Mouse (Mus musculus): ENCODE measurements at regions not wholly inside any gene's neighbourhood (a gene's known extent, or its start where the extent isn't known, plus 50 kb on each side); places are given as distances from the start of the nearest gene placed in this dataset.

GRCm38 (mm10) chr3:119524510-119525123 is 259.6 kb downstream of the Ptbp2 start:
- H3K27me3 ChIP-seq (ENCODE audit: insufficient read depth, low read length), result no peaks in the 10 kb centered on the region
- no peak overlapping the region for H3K4me3 ChIP-seq (replicated peaks; ENCODE audit: low read length)
- TF ChIP-seq CTCF (conservative IDR thresholded peaks at IDR 0.05; ENCODE audit: low read length) (no peak), POU5F1 (IDR thresholded peaks at IDR 0.05; ENCODE audit: borderline replicate concordance, low read length) (no peak), NANOG (IDR thresholded peaks at IDR 0.05; ENCODE audit: borderline replicate concordance, low read length) (no peak)

DNA sequence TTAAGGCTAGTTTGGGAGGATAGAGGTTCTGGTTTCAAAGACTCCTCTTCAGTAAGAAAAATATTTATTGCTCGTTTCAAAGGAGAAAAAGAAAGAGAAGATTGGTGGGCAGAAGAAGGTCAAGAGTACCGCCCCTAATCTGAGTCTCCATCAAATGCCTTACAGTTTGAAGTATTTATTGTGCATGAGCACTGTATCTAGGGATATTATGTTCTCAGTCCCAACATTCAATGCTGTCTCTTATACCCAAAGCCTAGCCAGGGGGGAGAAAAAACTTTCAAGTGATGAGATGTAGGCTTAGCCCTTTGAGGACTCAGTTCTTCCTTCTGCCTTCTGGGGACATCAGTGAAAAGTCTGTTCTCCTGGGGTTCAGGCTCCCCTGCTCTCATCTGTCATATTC is 271.7 kb downstream of the Ptbp2 start:
- no peaks in the 10 kb centered on the region for H3K4me1 ChIP-seq (replicated peaks; ENCODE audit: low read depth, low read length)
- no peaks in the 10 kb centered on the region for H3K9me3 ChIP-seq (ENCODE audit: low read length)
- H3K27me3 ChIP-seq (ENCODE audit: insufficient read depth, low read length), result no peaks in the 10 kb centered on the region
- H3K4me3 ChIP-seq (replicated peaks; ENCODE audit: low read length), result no peak overlapping the region
- no peaks in the 10 kb centered on the region for H3K36me3 ChIP-seq (ENCODE audit: insufficient read depth, low read length)
- no peak for TF ChIP-seq CTCF (conservative IDR thresholded peaks at IDR 0.05; ENCODE audit: low read length)

More at GRCm38 (mm10) chr3:119524510-119525123, 259.6 kb downstream of the Ptbp2 start:
- H3K4me1 ChIP-seq (replicated peaks; ENCODE audit: low read depth, low read length), result no peaks in the 10 kb centered on the region
- H3K9me3 ChIP-seq (ENCODE audit: low read length), result no peaks in the 10 kb centered on the region
- no peaks in the 10 kb centered on the region for H3K36me3 ChIP-seq (ENCODE audit: insufficient read depth, low read length)

GRCm38 (mm10) chr3:119509132-119509531 is 275.1 kb downstream of the Ptbp2 start:
- H3K27me3 ChIP-seq (ENCODE audit: insufficient read depth, low read length), result no peaks in the 10 kb centered on the region
- H3K4me3 ChIP-seq (replicated peaks; ENCODE audit: low read length), result no peak overlapping the region
- no peaks in the 10 kb centered on the region for H3K4me1 ChIP-seq (replicated peaks; ENCODE audit: low read depth, low read length)
- H3K9me3 ChIP-seq (ENCODE audit: low read length), result no peaks in the 10 kb centered on the region
- TF ChIP-seq NANOG (IDR thresholded peaks at IDR 0.05; ENCODE audit: borderline replicate concordance, low read length), result no peak
- no peak for TF ChIP-seq CTCF (conservative IDR thresholded peaks at IDR 0.05; ENCODE audit: low read length)
- no peak for TF ChIP-seq POU5F1 (IDR thresholded peaks at IDR 0.05; ENCODE audit: borderline replicate concordance, low read length)
- no peaks in the 10 kb centered on the region for H3K36me3 ChIP-seq (ENCODE audit: insufficient read depth, low read length)

DNA sequence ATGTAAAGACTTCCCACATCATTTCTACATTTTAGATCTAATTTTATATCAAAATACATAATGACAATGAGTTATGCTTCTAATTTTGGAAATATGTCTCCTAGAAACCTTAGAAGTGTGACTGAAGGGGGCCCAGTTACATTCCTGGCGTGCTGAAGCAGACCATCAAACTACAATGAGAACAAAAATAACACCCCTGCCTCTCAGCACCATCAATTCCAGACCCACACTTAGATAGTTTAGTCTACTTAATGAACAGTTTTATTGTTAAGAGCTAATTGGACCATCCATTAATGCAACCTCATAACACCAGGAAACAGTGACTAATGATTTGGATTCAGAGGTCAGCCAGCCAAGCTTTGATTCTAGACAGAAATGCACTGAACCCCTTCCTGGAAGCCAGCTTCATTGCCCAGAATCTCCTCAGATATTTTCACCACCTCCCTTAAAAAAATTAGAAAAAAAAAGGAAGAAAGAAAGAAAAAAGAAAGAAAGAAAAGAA is 280.7 kb downstream of the Ptbp2 start:
- Histone ChIP-seq H3K4me1 (replicated peaks; ENCODE audit: low read depth, low read length) (no peaks in the 10 kb centered on the region), H3K9me3 (ENCODE audit: low read length) (no peaks in the 10 kb centered on the region), H3K36me3 (ENCODE audit: insufficient read depth, low read length) (no peaks in the 10 kb centered on the region), H3K27me3 (ENCODE audit: insufficient read depth, low read length) (no peaks in the 10 kb centered on the region), H3K4me3 (replicated peaks; ENCODE audit: low read length) (no peak overlapping the region)
- no peak for TF ChIP-seq CTCF (conservative IDR thresholded peaks at IDR 0.05; ENCODE audit: low read length)

DNA sequence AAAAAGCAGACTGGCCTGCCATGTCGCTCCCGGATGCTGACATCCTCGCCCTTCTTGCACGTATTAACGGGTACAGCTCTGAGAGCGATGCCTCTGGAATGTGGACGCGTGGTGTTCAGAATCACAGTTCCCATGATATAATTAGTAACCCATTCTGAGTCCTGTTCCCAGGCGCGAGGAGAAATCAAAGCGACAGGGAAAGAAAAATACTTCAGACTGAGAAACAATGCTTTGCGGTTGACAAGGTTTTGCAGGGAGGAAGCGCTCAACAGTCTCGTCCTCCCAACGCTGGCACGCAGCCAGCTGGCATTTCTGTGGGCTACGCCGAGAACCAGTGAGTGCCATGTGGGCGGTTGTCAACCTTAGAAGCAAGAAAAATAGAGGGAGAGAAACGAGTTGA is 285.6 kb downstream of the Ptbp2 start:
- H3K27me3 ChIP-seq (ENCODE audit: insufficient read depth, low read length), result no peaks in the 10 kb centered on the region
- H3K4me3 ChIP-seq (replicated peaks; ENCODE audit: low read length), result no peak overlapping the region
- H3K9me3 ChIP-seq (ENCODE audit: low read length), result no peaks in the 10 kb centered on the region
- H3K4me1 ChIP-seq (replicated peaks; ENCODE audit: low read depth, low read length), result no peaks in the 10 kb centered on the region
- TF ChIP-seq NANOG (IDR thresholded peaks at IDR 0.05; ENCODE audit: borderline replicate concordance, low read length) (no peak), CTCF (conservative IDR thresholded peaks at IDR 0.05; ENCODE audit: low read length) (no peak), POU5F1 (IDR thresholded peaks at IDR 0.05; ENCODE audit: borderline replicate concordance, low read length) (no peak)
- H3K36me3 ChIP-seq (ENCODE audit: insufficient read depth, low read length), result no peaks in the 10 kb centered on the region

GRCm38 (mm10) chr3:119497880-119498279 is 286.4 kb downstream of the Ptbp2 start:
- Histone ChIP-seq H3K36me3 (ENCODE audit: insufficient read depth, low read length) (no peaks in the 10 kb centered on the region), H3K27me3 (ENCODE audit: insufficient read depth, low read length) (no peaks in the 10 kb centered on the region), H3K9me3 (ENCODE audit: low read length) (no peaks in the 10 kb centered on the region), H3K4me3 (replicated peaks; ENCODE audit: low read length) (no peak overlapping the region), H3K4me1 (replicated peaks; ENCODE audit: low read depth, low read length) (no peaks in the 10 kb centered on the region)
- TF ChIP-seq CTCF (conservative IDR thresholded peaks at IDR 0.05; ENCODE audit: low read length) (no peak), POU5F1 (IDR thresholded peaks at IDR 0.05; ENCODE audit: borderline replicate concordance, low read length) (no peak), NANOG (IDR thresholded peaks at IDR 0.05; ENCODE audit: borderline replicate concordance, low read length) (no peak)

DNA sequence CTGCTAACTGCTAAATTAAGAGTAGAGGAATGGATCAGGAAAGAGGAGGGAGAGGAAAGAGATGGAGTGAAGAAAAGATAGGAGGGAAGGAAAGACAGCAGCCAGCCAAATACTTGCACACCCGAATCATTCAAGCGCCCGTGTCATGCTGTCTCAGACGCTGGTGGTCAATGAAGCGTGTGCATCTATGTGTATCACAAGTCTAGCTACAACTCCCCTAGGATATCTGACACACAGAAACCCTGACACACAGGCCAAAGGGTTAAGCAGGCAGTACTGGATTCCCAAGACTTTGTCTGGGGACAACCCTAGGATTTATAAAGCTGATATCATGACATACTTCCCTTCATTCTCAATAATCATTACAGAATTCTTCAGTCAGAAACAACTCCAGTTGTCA is 289.7 kb downstream of the Ptbp2 start:
- H3K9me3 ChIP-seq (ENCODE audit: low read length), result no peaks in the 10 kb centered on the region
- TF ChIP-seq CTCF (conservative IDR thresholded peaks at IDR 0.05; ENCODE audit: low read length), result no peak
- no peak for TF ChIP-seq POU5F1 (IDR thresholded peaks at IDR 0.05; ENCODE audit: borderline replicate concordance, low read length)
- no peak for TF ChIP-seq NANOG (IDR thresholded peaks at IDR 0.05; ENCODE audit: borderline replicate concordance, low read length)
- H3K4me3 ChIP-seq (replicated peaks; ENCODE audit: low read length), result no peak overlapping the region
- H3K36me3 ChIP-seq (ENCODE audit: insufficient read depth, low read length), result no peaks in the 10 kb centered on the region
- H3K4me1 ChIP-seq (replicated peaks; ENCODE audit: low read depth, low read length), result no peaks in the 10 kb centered on the region
- H3K27me3 ChIP-seq (ENCODE audit: insufficient read depth, low read length), result no peaks in the 10 kb centered on the region

DNA sequence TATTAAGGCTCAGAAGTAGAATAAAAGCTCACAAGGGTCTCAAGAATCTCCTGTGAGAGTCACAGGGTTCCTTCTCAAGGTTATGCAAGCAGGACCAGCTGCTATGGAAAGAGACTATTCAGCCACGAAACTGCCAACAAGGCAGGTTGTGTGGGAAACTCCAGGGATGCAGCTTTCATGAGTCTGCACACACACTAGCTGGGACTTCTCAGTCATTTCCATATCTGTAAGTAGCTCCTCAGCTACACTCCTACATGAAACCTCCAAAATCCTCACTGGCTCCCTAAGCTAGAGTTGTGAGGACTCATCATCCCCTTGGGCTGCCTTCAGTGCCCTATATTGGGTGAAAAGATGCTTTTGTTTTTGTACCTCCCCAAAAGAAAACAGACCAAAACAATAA is 291.6 kb downstream of the Ptbp2 start:
- Histone ChIP-seq H3K4me3 (replicated peaks; ENCODE audit: low read length) (no peak overlapping the region), H3K27me3 (ENCODE audit: insufficient read depth, low read length) (no peaks in the 10 kb centered on the region), H3K9me3 (ENCODE audit: low read length) (no peaks in the 10 kb centered on the region), H3K4me1 (replicated peaks; ENCODE audit: low read depth, low read length) (no peaks in the 10 kb centered on the region), H3K36me3 (ENCODE audit: insufficient read depth, low read length) (no peaks in the 10 kb centered on the region)
- TF ChIP-seq POU5F1 (IDR thresholded peaks at IDR 0.05; ENCODE audit: borderline replicate concordance, low read length) (no peak), CTCF (conservative IDR thresholded peaks at IDR 0.05; ENCODE audit: low read length) (no peak), NANOG (IDR thresholded peaks at IDR 0.05; ENCODE audit: borderline replicate concordance, low read length) (no peak)

DNA sequence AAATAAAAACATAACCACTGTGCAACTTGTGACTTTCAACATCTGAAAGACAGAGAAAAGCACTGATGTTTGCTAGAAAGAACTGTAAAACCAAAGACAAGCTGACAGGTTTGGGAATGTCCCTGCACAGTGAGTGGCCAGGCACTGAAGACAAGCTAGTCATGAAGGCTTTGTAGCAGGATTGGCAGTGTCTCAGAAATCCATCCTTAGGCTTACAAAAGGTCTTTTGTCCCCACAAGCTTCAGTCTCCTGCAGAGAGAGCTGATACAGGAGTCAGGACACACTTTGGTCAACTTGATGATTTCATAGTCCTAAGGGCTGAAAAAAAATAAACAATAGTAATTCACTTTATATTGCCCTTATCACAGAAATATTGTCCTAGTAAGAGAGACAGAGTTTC is 294.9 kb downstream of the Ptbp2 start:
- no peaks in the 10 kb centered on the region for H3K4me1 ChIP-seq (replicated peaks; ENCODE audit: low read depth, low read length)
- no peak overlapping the region for H3K4me3 ChIP-seq (replicated peaks; ENCODE audit: low read length)
- TF ChIP-seq POU5F1 (IDR thresholded peaks at IDR 0.05; ENCODE audit: borderline replicate concordance, low read length), result no peak
- TF ChIP-seq CTCF (conservative IDR thresholded peaks at IDR 0.05; ENCODE audit: low read length), result no peak
- TF ChIP-seq NANOG (IDR thresholded peaks at IDR 0.05; ENCODE audit: borderline replicate concordance, low read length), result no peak
- no peaks in the 10 kb centered on the region for H3K36me3 ChIP-seq (ENCODE audit: insufficient read depth, low read length)
- H3K27me3 ChIP-seq (ENCODE audit: insufficient read depth, low read length), result no peaks in the 10 kb centered on the region
- H3K9me3 ChIP-seq (ENCODE audit: low read length), result no peaks in the 10 kb centered on the region

All from E14TG2a.4 (cell line).